Mouse (Mus musculus): Measurements from ENCODE around the gene Alk. TPM values are rescaled to one million over a fixed set of nuclear protein-coding genes. Genes with fewer than 3 reads are reported as not detected.

The Alk gene
- total and polyA plus RNA-seq, 3 experiments, result not detected

DNA sequence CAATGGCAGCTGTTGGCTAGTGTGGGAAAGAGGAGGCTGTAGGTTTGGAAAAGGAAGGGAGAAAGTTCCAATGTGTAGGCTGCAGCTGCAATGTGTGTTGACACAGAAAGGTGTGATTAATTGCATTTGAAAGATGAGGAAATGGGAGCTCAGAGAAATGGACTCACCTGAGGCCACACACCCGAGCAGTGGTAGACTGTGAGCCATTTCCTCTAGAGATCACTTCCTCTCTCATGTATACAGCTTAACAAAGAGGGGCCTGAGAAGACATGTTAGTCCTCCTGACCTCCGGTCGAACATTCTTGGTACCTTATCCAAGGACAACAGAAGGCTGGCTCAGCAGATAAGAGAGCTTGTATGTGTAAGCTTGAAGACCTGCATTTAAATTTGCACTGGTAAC, 691.2 kb downstream of the Alk start:
- Histone ChIP-seq H3K9ac (ENCODE audit: control insufficient read depth, low read depth, low read length, poor library complexity, severe bottlenecking) (no peak overlapping the region), H3K4me3 (ENCODE audit: control insufficient read depth in 1 of 2, insufficient read depth in 1 of 2, low read depth in 2 of 2, low read length in 2 of 2) (no peak overlapping the region), H3K9me3 (replicated peaks; ENCODE audit: insufficient read depth, low read length) (no peaks in the 10 kb centered on the region), H3K4me1 (ENCODE audit: control insufficient read depth in 1 of 2, insufficient read depth in 2 of 2, low read length in 2 of 2) (no peaks in the 10 kb centered on the region), H3K79me2 (ENCODE audit: control insufficient read depth, insufficient read depth, low read length, poor library complexity) (no peaks in the 10 kb centered on the region), H3K27me3 (ENCODE audit: control insufficient read depth in 1 of 2, insufficient read depth in 2 of 2, low read length in 2 of 2) (no peaks in the 10 kb centered on the region), H3K36me3 (ENCODE audit: control insufficient read depth in 1 of 2, insufficient read depth in 2 of 2, low read length in 2 of 2) (no peaks in the 10 kb centered on the region), H3K27ac (ENCODE audit: control insufficient read depth, low read depth, low read length) (no peak overlapping the region)
- peak; percentile 2 for DNase-seq (ENCODE audit: low read depth, low spot score)
- no peak for TF ChIP-seq MAZ (IDR thresholded peaks at IDR 0.05; ENCODE audit: low read depth, low read length)
- TF ChIP-seq SIN3A (IDR thresholded peaks at IDR 0.05; ENCODE audit: low read length), result no peak
- TF ChIP-seq GABPA (IDR thresholded peaks at IDR 0.05; ENCODE audit: low read depth, low read length), result no peak
- no peak for TF ChIP-seq KAT2A (conservative IDR thresholded peaks at IDR 0.05; ENCODE audit: low read depth, low read length)
- no peak for TF ChIP-seq MXI1 (IDR thresholded peaks at IDR 0.05; ENCODE audit: low read depth, low read length)
- TF ChIP-seq TCF12 (IDR thresholded peaks at IDR 0.05; ENCODE audit: low read depth, low read length), result no peak
- no peak for TF ChIP-seq NRF1 (IDR thresholded peaks at IDR 0.05; ENCODE audit: insufficient read depth, low read depth, low read length, poor library complexity, severe bottlenecking)
- TF ChIP-seq POLR2AphosphoS2 (IDR thresholded peaks at IDR 0.05; ENCODE audit: low read length), result no peak
- no peak for TF ChIP-seq CHD1 (IDR thresholded peaks at IDR 0.05; ENCODE audit: low read depth, low read length)
- TF ChIP-seq GATA1 (IDR thresholded peaks at IDR 0.05; ENCODE audit: low read depth, low read length), result no peak
- TF ChIP-seq ZMIZ1 (IDR thresholded peaks at IDR 0.05; ENCODE audit: low read depth, low read length), result no peak
- no peak for TF ChIP-seq CTCF (IDR thresholded peaks at IDR 0.05 in 2 of 3, conservative IDR thresholded peaks at IDR 0.05 in 1 of 3; ENCODE audit: control insufficient read depth in 1 of 3, insufficient read depth in 1 of 3, low read depth in 2 of 3, low read length in 3 of 3, poor library complexity in 1 of 3, severe bottlenecking in 1 of 3)
- TF ChIP-seq MYC (IDR thresholded peaks at IDR 0.05; ENCODE audit: low read depth, low read length), result no peak
- no peak for TF ChIP-seq ZKSCAN1 (IDR thresholded peaks at IDR 0.05; ENCODE audit: low read depth, low read length)
- TF ChIP-seq POLR2AphosphoS5 (IDR thresholded peaks at IDR 0.05; ENCODE audit: borderline replicate concordance, low read depth, low read length), result no peak
- no peak for TF ChIP-seq RAD21 (IDR thresholded peaks at IDR 0.05; ENCODE audit: low read depth, low read length)

DNA sequence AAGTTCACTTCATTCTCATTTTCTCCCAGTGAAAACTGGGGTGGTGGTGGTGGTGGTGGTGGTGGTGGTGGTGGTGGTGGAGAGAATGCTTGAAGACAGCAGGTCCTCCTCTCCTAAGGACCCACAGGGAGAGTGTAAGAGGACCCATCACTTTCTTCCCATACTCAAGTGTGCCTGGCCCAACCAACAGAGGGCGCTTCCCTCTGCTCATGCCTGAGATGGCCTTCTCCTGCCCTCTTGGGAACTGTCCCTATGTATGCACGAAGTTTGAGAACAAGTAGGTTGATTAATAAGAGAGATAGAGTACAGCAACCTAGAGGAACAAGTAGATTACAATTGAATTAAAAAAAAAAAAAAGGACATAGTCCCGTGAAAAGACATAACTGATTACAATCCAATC, 695.3 kb downstream of the Alk start:
- H3K4me1 ChIP-seq (ENCODE audit: control insufficient read depth in 1 of 2, insufficient read depth in 2 of 2, low read length in 2 of 2), result no peaks in the 10 kb centered on the region
- no peaks in the 10 kb centered on the region for H3K27me3 ChIP-seq (ENCODE audit: control insufficient read depth in 1 of 2, insufficient read depth in 2 of 2, low read length in 2 of 2)
- no peaks in the 10 kb centered on the region for H3K9me3 ChIP-seq (replicated peaks; ENCODE audit: insufficient read depth, low read length)
- no peak for DNase-seq (ENCODE audit: low read depth, low spot score)
- no peak overlapping the region for H3K9ac ChIP-seq (ENCODE audit: control insufficient read depth, low read depth, low read length, poor library complexity, severe bottlenecking)
- H3K4me3 ChIP-seq (ENCODE audit: control insufficient read depth in 1 of 2, insufficient read depth in 1 of 2, low read depth in 2 of 2, low read length in 2 of 2), result no peak overlapping the region
- H3K36me3 ChIP-seq (ENCODE audit: control insufficient read depth in 1 of 2, insufficient read depth in 2 of 2, low read length in 2 of 2), result no peaks in the 10 kb centered on the region
- H3K27ac ChIP-seq (ENCODE audit: control insufficient read depth, low read depth, low read length), result no peak overlapping the region
- H3K79me2 ChIP-seq (ENCODE audit: control insufficient read depth, insufficient read depth, low read length, poor library complexity), result no peaks in the 10 kb centered on the region
- TF ChIP-seq E2F4 (IDR thresholded peaks at IDR 0.05; ENCODE audit: borderline replicate concordance, low read depth, low read length) (no peak), CTCF (IDR thresholded peaks at IDR 0.05 in 2 of 3, conservative IDR thresholded peaks at IDR 0.05 in 1 of 3; ENCODE audit: control insufficient read depth in 1 of 3, insufficient read depth in 1 of 3, low read depth in 2 of 3, low read length in 3 of 3, poor library complexity in 1 of 3, severe bottlenecking in 1 of 3) (0 out of 6 replicates have a peak, but pooled peaks of 1 of the 3 experiments have one; percentile 11)

Data from MEL (cell line).